Mouse (Mus musculus) kidney, adult 8-10 months (tissue): ENCODE data around the gene Calb2.

Source experiments
- DNase-seq, 2 experiments: peaks; one replicate each; pipeline ENCODE4 v3.0.0; 2022

Calb2 gene

GRCm38 (mm10) chr8:110168046-110168445, at the start of gene Calb2:
Gene Calb2, minus strand, starts transcription at chr8:110168210.
- peak in 1 of 2 experiments; percentile 11 for DNase-seq

- DNase-seq, result peak; percentile 99
Measured at GRCm38 (mm10) chr8:110217681-110218131, 49.7 kb upstream of the Calb2 start.

- DNase-seq, result peak in 1 of 2 experiments; percentile 4
Measured at GRCm38 (mm10) chr8:110217198-110217597, 49.2 kb upstream of the Calb2 start.

GRCm38 (mm10) chr8:110216253-110216652, 48.2 kb upstream of the Calb2 start:
- no peak for DNase-seq

GRCm38 (mm10) chr8:110215365-110215764, 47.4 kb upstream of the Calb2 start, which contains the start of gene Cmtr2:
Gene Cmtr2, plus strand, starts transcription at chr8:110215665.
- no peak for DNase-seq

- no peak for DNase-seq
Measured at GRCm38 (mm10) chr8:110201806-110202205, 33.8 kb upstream of the Calb2 start.

GRCm38 (mm10) chr8:110196678-110197077, 28.7 kb upstream of the Calb2 start:
- DNase-seq, result peak in 1 of 2 experiments; percentile 48

GRCm38 (mm10) chr8:110188961-110189750, 21.1 kb upstream of the Calb2 start:
- DNase-seq, result no peak

GRCm38 (mm10) chr8:110185538-110185937, 17.5 kb upstream of the Calb2 start:
- no peak for DNase-seq

- peak; percentile 4 to 32 for DNase-seq
Measured at GRCm38 (mm10) chr8:110183748-110184147, 15.7 kb upstream of the Calb2 start.

- DNase-seq, result no peak
Measured at GRCm38 (mm10) chr8:110182735-110183367, 14.8 kb upstream of the Calb2 start.

GRCm38 (mm10) chr8:110177359-110178155, 9.5 kb upstream of the Calb2 start:
- DNase-seq, result no peak

- DNase-seq, result no peak
Measured at GRCm38 (mm10) chr8:110174826-110175225, 6.8 kb upstream of the Calb2 start.

- no peak for DNase-seq
Measured at GRCm38 (mm10) chr8:110172161-110172560, 4.2 kb upstream of the Calb2 start.

GRCm38 (mm10) chr8:110166270-110166669, 1.7 kb downstream of the Calb2 start:
- no peak for DNase-seq

- DNase-seq, result no peak
Measured at GRCm38 (mm10) chr8:110162007-110162406, 6.0 kb downstream of the Calb2 start.

- DNase-seq, result no peak
Measured at GRCm38 (mm10) chr8:110152951-110153350, 15.1 kb downstream of the Calb2 start.

- peak; percentile 22 to 36 for DNase-seq
Measured at GRCm38 (mm10) chr8:110145538-110145937, 22.5 kb downstream of the Calb2 start.

- DNase-seq, result no peak
Measured at GRCm38 (mm10) chr8:110140770-110141169, 27.2 kb downstream of the Calb2 start.

- no peak for DNase-seq
Measured at GRCm38 (mm10) chr8:110140156-110140555, 27.9 kb downstream of the Calb2 start.

GRCm38 (mm10) chr8:110135515-110135914, 32.5 kb downstream of the Calb2 start:
- DNase-seq, result no peak

- DNase-seq, result no peak
Measured at GRCm38 (mm10) chr8:110134236-110134635, 33.8 kb downstream of the Calb2 start.

- DNase-seq, result peak; percentile 47 to 78
Measured at GRCm38 (mm10) chr8:110130537-110130936, 37.5 kb downstream of the Calb2 start.
